Mouse (Mus musculus): Measurements from ENCODE around the gene Ube3c. TPM values are rescaled to one million over a fixed set of nuclear protein-coding genes. Genes with fewer than 3 reads are reported as not detected.
"Not testable (repeated sequence)": the region's sequence is repeated elsewhere in the genome, so short reads cannot be mapped to it uniquely, and the experiment has no call there.

Ube3c gene
- polyA plus RNA-seq, 1 experiment from 2014 or later = 4.3 TPM

DNA sequence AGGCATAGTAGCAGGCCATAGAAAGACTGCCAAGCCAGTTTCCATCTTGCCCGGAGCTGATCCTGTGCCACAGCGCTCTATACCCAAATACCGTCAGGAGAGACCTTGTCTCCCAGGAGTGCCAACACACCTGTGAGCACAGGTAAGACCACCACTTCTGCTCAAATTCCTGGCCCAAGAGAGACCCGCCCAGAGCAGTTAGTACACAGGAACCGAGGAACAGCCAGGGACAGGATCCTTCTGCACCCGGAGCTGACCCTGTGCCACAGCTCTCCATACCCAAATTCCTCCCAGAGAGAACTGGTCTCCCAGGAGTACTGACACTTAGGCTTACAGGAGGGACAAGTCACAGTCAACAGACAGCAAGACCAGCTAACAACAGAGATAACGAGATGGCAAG is 23.1 kb downstream of the Ube3c start:
- H3K9me3 ChIP-seq (replicated peaks; ENCODE audit: control insufficient read depth, low read length); H3K4me3 ChIP-seq (ENCODE audit: low read depth, low read length); H3K4me2 ChIP-seq (ENCODE audit: low read depth, low read length); H3K9ac ChIP-seq (ENCODE audit: low read depth, low read length); H3K27ac ChIP-seq (ENCODE audit: low read length); H3K27me3 ChIP-seq (ENCODE audit: control insufficient read depth, insufficient read depth, low read depth, low read length); H3K4me1 ChIP-seq (ENCODE audit: control insufficient read depth, low read depth, low read length); ATAC-seq (ENCODE audit: low read depth): not testable (repeated sequence)
- 87% methylated on average over 7 of the region's 7 CpGs for WGBS (ENCODE audit: insufficient replicate concordance)
- peaks cover 20% of the 10 kb centered on the region for H3K36me3 ChIP-seq (ENCODE audit: control insufficient read depth, insufficient read depth)

GRCm38 (mm10) chr5:29606546-29606945 is 37.5 kb downstream of the Ube3c start:
- WGBS (ENCODE audit: insufficient replicate concordance) = 68% methylated on average over 2 of the region's 2 CpGs
- H3K4me3 ChIP-seq (ENCODE audit: low read depth, low read length) = no peak overlapping the region
- no peak overlapping the region for H3K27ac ChIP-seq (ENCODE audit: low read length)
- no peaks in the 10 kb centered on the region for H3K27me3 ChIP-seq (ENCODE audit: control insufficient read depth, insufficient read depth, low read depth, low read length)
- H3K36me3 ChIP-seq (ENCODE audit: control insufficient read depth, insufficient read depth) = peaks cover 23% of the 10 kb centered on the region
- no peaks in the 10 kb centered on the region for H3K4me1 ChIP-seq (ENCODE audit: control insufficient read depth, low read depth, low read length)
- H3K9ac ChIP-seq (ENCODE audit: low read depth, low read length) = no peak overlapping the region
- H3K9me3 ChIP-seq (replicated peaks; ENCODE audit: control insufficient read depth, low read length) = no peaks in the 10 kb centered on the region
- no peak for ATAC-seq (ENCODE audit: low read depth)
- H3K4me2 ChIP-seq (ENCODE audit: low read depth, low read length) = no peak overlapping the region

DNA sequence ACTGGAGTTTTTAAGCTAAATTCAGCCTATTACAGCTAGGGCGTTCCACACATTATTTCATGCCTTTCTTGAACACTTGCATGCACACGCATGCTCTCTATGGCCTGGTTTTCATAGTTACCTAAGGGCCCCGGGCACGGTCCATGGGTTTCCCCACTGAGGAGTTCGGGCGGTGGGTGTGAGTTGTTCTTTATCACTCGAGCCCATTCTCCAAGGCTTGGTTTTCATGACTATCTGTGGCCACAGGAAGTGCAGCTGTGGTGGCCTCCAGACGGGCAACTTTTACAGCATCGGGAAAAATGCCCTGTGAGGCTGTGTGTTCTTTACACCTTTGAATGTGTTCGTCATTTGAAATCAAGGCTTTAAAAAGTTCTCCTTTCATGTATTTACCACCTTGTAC is 56.6 kb downstream of the Ube3c start:
- H3K4me2 ChIP-seq (ENCODE audit: low read depth, low read length) = peak overlapping the region; percentile 27; the same call in 1 of the 2 replicates
- peaks cover 4% of the 10 kb centered on the region for H3K36me3 ChIP-seq (ENCODE audit: control insufficient read depth, insufficient read depth)
- ATAC-seq (ENCODE audit: low read depth) = peak; percentile 61; the same call in 1 of the 2 replicates
- no peaks in the 10 kb centered on the region for H3K9me3 ChIP-seq (replicated peaks; ENCODE audit: control insufficient read depth, low read length)
- peaks cover 10% of the 10 kb centered on the region for H3K4me1 ChIP-seq (ENCODE audit: control insufficient read depth, low read depth, low read length)
- no peak overlapping the region for H3K27ac ChIP-seq (ENCODE audit: low read length)
- no peak overlapping the region for H3K4me3 ChIP-seq (ENCODE audit: low read depth, low read length)
- no peak overlapping the region for H3K9ac ChIP-seq (ENCODE audit: low read depth, low read length)
- 34% methylated on average over 10 of the region's 10 CpGs for WGBS (ENCODE audit: insufficient replicate concordance)
- no peaks in the 10 kb centered on the region for H3K27me3 ChIP-seq (ENCODE audit: control insufficient read depth, insufficient read depth, low read depth, low read length)

GRCm38 (mm10) chr5:29629941-29630340 is 60.9 kb downstream of the Ube3c start:
- H3K9me3 ChIP-seq (replicated peaks; ENCODE audit: control insufficient read depth, low read length) = no peaks in the 10 kb centered on the region
- no peak overlapping the region for H3K9ac ChIP-seq (ENCODE audit: low read depth, low read length)
- H3K4me3 ChIP-seq (ENCODE audit: low read depth, low read length) = no peak overlapping the region
- WGBS (ENCODE audit: insufficient replicate concordance) = 69% methylated on average over 2 of the region's 2 CpGs
- no peak overlapping the region for H3K4me2 ChIP-seq (ENCODE audit: low read depth, low read length)
- no peak for ATAC-seq (ENCODE audit: low read depth)
- peaks cover 10% of the 10 kb centered on the region for H3K4me1 ChIP-seq (ENCODE audit: control insufficient read depth, low read depth, low read length)
- no peaks in the 10 kb centered on the region for H3K27me3 ChIP-seq (ENCODE audit: control insufficient read depth, insufficient read depth, low read depth, low read length)
- H3K36me3 ChIP-seq (ENCODE audit: control insufficient read depth, insufficient read depth) = peaks cover 10% of the 10 kb centered on the region
- H3K27ac ChIP-seq (ENCODE audit: low read length) = no peak overlapping the region

DNA sequence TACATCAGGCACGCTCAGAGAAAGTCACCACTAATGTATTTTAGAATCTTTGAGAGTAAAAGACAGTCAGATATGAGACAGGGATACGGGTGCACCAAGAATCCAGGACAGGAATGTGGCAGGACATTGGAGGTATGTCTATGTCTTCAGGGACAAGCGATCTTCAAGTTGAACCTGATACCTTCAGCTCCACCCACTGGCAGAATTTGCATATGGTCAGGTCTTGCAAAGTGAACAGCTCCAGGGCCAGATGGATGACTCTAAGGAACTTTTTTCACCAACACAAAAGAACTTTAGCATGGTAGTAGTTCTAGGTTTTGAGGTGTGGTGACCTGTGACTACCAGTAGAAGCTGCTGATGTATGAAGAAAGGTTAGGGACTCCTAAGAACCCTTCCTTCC is 62.7 kb downstream of the Ube3c start:
- Histone ChIP-seq H3K27me3 (ENCODE audit: control insufficient read depth, insufficient read depth, low read depth, low read length) (no peaks in the 10 kb centered on the region), H3K9ac (ENCODE audit: low read depth, low read length) (no peak overlapping the region), H3K36me3 (ENCODE audit: control insufficient read depth, insufficient read depth) (peaks cover 7% of the 10 kb centered on the region), H3K4me1 (ENCODE audit: control insufficient read depth, low read depth, low read length) (peaks cover 2% of the 10 kb centered on the region; the same call in 1 of the 2 replicates), H3K27ac (ENCODE audit: low read length) (no peak overlapping the region), H3K4me2 (ENCODE audit: low read depth, low read length) (no peak overlapping the region), H3K9me3 (replicated peaks; ENCODE audit: control insufficient read depth, low read length) (no peaks in the 10 kb centered on the region), H3K4me3 (ENCODE audit: low read depth, low read length) (no peak overlapping the region)
- ATAC-seq (ENCODE audit: low read depth) = no peak
- 75% methylated on average over 3 of the region's 3 CpGs for WGBS (ENCODE audit: insufficient replicate concordance)

DNA sequence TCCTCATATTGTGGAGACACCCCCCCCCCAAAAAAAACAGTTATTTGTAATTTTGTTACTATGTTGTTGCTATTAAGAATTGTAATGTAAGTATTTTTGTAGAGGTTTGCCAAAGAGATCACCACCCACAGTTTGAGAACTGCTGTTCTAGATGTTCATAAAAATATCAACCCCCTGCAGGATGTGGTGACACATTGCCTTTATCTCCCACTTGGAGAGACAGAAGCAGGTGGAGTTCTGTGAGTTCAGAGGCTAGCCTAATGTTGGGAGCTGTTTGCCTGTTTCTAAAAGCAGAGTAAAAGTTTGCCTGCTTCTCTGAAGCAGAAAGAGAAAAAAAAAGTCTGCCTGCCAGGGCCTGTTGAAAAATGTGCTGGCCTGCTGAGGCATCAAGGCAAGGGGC is 67.3 kb downstream of the Ube3c start:
- no peaks in the 10 kb centered on the region for H3K27me3 ChIP-seq (ENCODE audit: control insufficient read depth, insufficient read depth, low read depth, low read length)
- H3K9me3 ChIP-seq (replicated peaks; ENCODE audit: control insufficient read depth, low read length) = no peaks in the 10 kb centered on the region
- no peak overlapping the region for H3K9ac ChIP-seq (ENCODE audit: low read depth, low read length)
- H3K36me3 ChIP-seq (ENCODE audit: control insufficient read depth, insufficient read depth) = peaks cover 7% of the 10 kb centered on the region
- H3K4me2 ChIP-seq (ENCODE audit: low read depth, low read length) = no peak overlapping the region
- H3K4me1 ChIP-seq (ENCODE audit: control insufficient read depth, low read depth, low read length) = peaks cover 2% of the 10 kb centered on the region; the same call in 1 of the 2 replicates
- peak; percentile 63 for ATAC-seq (ENCODE audit: low read depth)
- H3K27ac ChIP-seq (ENCODE audit: low read length) = no peak overlapping the region
- H3K4me3 ChIP-seq (ENCODE audit: low read depth, low read length) = no peak overlapping the region

DNA sequence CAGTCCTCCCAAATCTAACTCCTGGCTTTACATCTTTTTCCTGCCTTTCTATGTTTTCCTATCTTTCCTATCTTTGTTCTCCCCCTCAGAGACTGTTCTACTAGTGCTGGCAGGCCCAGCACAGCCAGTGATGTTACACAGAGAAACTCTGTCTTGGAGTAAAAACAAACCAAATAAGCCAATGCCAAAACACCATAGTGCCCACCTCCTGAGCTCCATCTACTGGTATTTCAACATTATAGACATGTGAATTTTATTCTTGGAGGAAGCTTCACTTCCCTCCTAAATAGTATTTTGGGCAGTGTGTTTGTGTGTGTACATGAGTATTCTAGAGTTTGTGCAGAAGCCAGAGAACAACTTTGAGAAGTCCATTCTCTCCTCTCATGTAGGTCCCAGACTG is 67.8 kb downstream of the Ube3c start:
- peaks cover 7% of the 10 kb centered on the region for H3K36me3 ChIP-seq (ENCODE audit: control insufficient read depth, insufficient read depth)
- no peak overlapping the region for H3K27ac ChIP-seq (ENCODE audit: low read length)
- H3K4me3 ChIP-seq (ENCODE audit: low read depth, low read length) = no peak overlapping the region
- peaks cover 2% of the 10 kb centered on the region; the same call in 1 of the 2 replicates for H3K4me1 ChIP-seq (ENCODE audit: control insufficient read depth, low read depth, low read length)
- no peak overlapping the region for H3K4me2 ChIP-seq (ENCODE audit: low read depth, low read length)
- H3K9me3 ChIP-seq (replicated peaks; ENCODE audit: control insufficient read depth, low read length) = no peaks in the 10 kb centered on the region
- no peak for ATAC-seq (ENCODE audit: low read depth)
- no peak overlapping the region for H3K9ac ChIP-seq (ENCODE audit: low read depth, low read length)
- H3K27me3 ChIP-seq (ENCODE audit: control insufficient read depth, insufficient read depth, low read depth, low read length) = no peaks in the 10 kb centered on the region

GRCm38 (mm10) chr5:29641124-29641884 is 72.3 kb downstream of the Ube3c start:
- WGBS (ENCODE audit: insufficient replicate concordance) = 57% methylated on average over 7 of the region's 7 CpGs
- H3K27ac ChIP-seq (ENCODE audit: low read length) = no peak overlapping the region
- no peak overlapping the region for H3K4me2 ChIP-seq (ENCODE audit: low read depth, low read length)
- no peak for ATAC-seq (ENCODE audit: low read depth)
- peaks cover 1% of the 10 kb centered on the region for H3K36me3 ChIP-seq (ENCODE audit: control insufficient read depth, insufficient read depth)
- H3K27me3 ChIP-seq (ENCODE audit: control insufficient read depth, insufficient read depth, low read depth, low read length) = no peaks in the 10 kb centered on the region
- H3K4me3 ChIP-seq (ENCODE audit: low read depth, low read length) = no peak overlapping the region
- peaks cover 2% of the 10 kb centered on the region; the same call in 1 of the 2 replicates for H3K4me1 ChIP-seq (ENCODE audit: control insufficient read depth, low read depth, low read length)
- no peaks in the 10 kb centered on the region for H3K9me3 ChIP-seq (replicated peaks; ENCODE audit: control insufficient read depth, low read length)
- no peak overlapping the region for H3K9ac ChIP-seq (ENCODE audit: low read depth, low read length)

- no peaks in the 10 kb centered on the region for H3K27me3 ChIP-seq (ENCODE audit: control insufficient read depth, insufficient read depth, low read depth, low read length)
- H3K4me1 ChIP-seq (ENCODE audit: control insufficient read depth, low read depth, low read length) = no peaks in the 10 kb centered on the region
- peaks cover 7% of the 10 kb centered on the region; the same call in 1 of the 2 replicates for H3K36me3 ChIP-seq (ENCODE audit: control insufficient read depth, insufficient read depth)
- H3K9ac ChIP-seq (ENCODE audit: low read depth, low read length) = no peak overlapping the region
- no peaks in the 10 kb centered on the region for H3K9me3 ChIP-seq (replicated peaks; ENCODE audit: control insufficient read depth, low read length)
- no peak for ATAC-seq (ENCODE audit: low read depth)
- H3K4me2 ChIP-seq (ENCODE audit: low read depth, low read length) = no peak overlapping the region
- no peak overlapping the region for H3K27ac ChIP-seq (ENCODE audit: low read length)
- no peak overlapping the region for H3K4me3 ChIP-seq (ENCODE audit: low read depth, low read length)
Measured at GRCm38 (mm10) chr5:29651696-29652095, 82.7 kb downstream of the Ube3c start.
